Mouse (Mus musculus) stomach, postnatal 0 days (tissue): ENCODE measurements around the gene Tinagl1. TPM values are rescaled to one million over a fixed set of nuclear protein-coding genes. Genes with fewer than 3 reads are reported as not detected.
A peak's percentile ranks its signal among the peaks of the same experiment; 100 is the strongest.

Source experiments
- ATAC-seq: fragments of 200-750 bp; cut with Nextera tagmentation; 2 replicates; pipeline ENCODE4 v1.8.0; 2017; ENCODE audit not compliant: low FRiP score, low TSS enrichment
- DNase-seq: peaks from one replicate; pipeline ENCODE4 v3.0.0-alpha.2; 2016; ENCODE audit warnings: low spot score
- H3K27ac ChIP-seq: fragments of 300-500 bp; sonication (generic); replicated peaks from 2 replicates; pipeline ENCODE4 v1.5.1; 2014; ENCODE audit warnings: mild to moderate bottlenecking, control low read depth
- H3K27me3 ChIP-seq: fragments of 300-500 bp; sonication (generic); 2 replicates; pipeline ENCODE4 v1.6.1; 2014; ENCODE audit warnings: low read length; ENCODE audit not compliant: control insufficient read depth, insufficient read depth
- H3K36me3 ChIP-seq: fragments of 300-500 bp; sonication (generic); 2 replicates; pipeline ENCODE4 v1.6.1; 2014; ENCODE audit warnings: low read length, mixed read lengths; ENCODE audit not compliant: control insufficient read depth, insufficient read depth
- H3K4me1 ChIP-seq: fragments of 300-500 bp; sonication (generic); replicated peaks from 2 replicates; pipeline ENCODE4 v1.6.1; 2014; ENCODE audit warnings: antibody characterized with exemption; ENCODE audit not compliant: control insufficient read depth, insufficient read depth
- H3K4me2 ChIP-seq: fragments of 300-500 bp; sonication (generic); replicated peaks from 2 replicates; pipeline ENCODE4 v1.6.1; 2014; ENCODE audit warnings: low read depth, mild to moderate bottlenecking, control low read depth, moderate library complexity
- H3K4me3 ChIP-seq: fragments of 300-500 bp; sonication (generic); 2 replicates; pipeline ENCODE4 v1.5.1; 2014; ENCODE audit warnings: low read depth, low read length, control low read depth
- H3K9ac ChIP-seq: fragments of 300-500 bp; sonication (generic); 2 replicates; pipeline ENCODE4 v1.6.1; 2014; ENCODE audit warnings: mild to moderate bottlenecking, low read length, control low read depth, mixed read lengths
- H3K9me3 ChIP-seq: fragments of 300-500 bp; sonication (generic); 2 replicates; pipeline ENCODE4 v1.6.1; 2016; ENCODE audit warnings: low read length; ENCODE audit not compliant: control insufficient read depth
- CTCF ChIP-seq: IDR thresholded peaks from 2 replicates; pipeline ENCODE4 v1.5.1; 2016; ENCODE audit warnings: antibody characterized with exemption, low read depth, mild to moderate bottlenecking, moderate library complexity
- EP300 ChIP-seq: optimal IDR thresholded peaks from 2 replicates; pipeline ENCODE3; 2016; ENCODE audit warnings: antibody characterized with exemption
- WGBS: fragments of 180-500 bp; shearing (Covaris S2); extraction: QIAGEN DNeasy Blood & Tissue Kit; methylation state at CpG from one replicate; pipeline ENCODE4 v1.1.7; 2014; 5-methylcytosine and 5-hydroxymethylcytosine counted together
- polyA plus RNA-seq: library from polyadenylated mRNA; unstranded; fragments of >200 nt; fragmentation: Nextera tagmentation; extraction: Ambion mirVana; gene quantifications from 2 replicates; pipeline ENCODE4 v1.2.1, GENCODE M21; 2015

Tinagl1 gene
- polyA plus RNA-seq, 1 experiment from 2014 or later = 131 TPM

DNA sequence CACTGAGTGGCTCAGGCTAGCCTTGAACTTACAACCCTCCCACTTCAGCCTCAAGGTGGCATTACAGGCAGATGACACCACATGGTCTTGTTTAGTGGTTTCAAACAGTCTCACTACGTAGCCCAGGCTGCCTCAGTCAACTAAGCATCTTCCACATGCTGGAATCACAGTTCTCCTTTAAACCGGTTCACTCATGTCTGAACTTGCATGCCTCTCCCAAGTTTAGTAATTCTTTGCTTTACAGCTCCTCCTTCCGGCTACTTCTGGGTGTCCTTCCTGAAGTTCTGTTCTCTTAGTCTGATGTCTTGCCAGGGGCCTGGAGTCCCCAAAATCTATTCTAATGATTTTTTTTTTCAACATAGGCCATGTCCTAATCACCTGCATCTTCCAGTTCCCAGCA, 20.7 kb downstream of the Tinagl1 start:
- no peaks in the 10 kb centered on the region for H3K9me3 ChIP-seq
- H3K4me3 ChIP-seq = no peak overlapping the region
- H3K4me1 ChIP-seq = no peaks in the 10 kb centered on the region
- DNase-seq (no peak), ATAC-seq (no peak)
- no peak overlapping the region for H3K27ac ChIP-seq
- no peak overlapping the region for H3K9ac ChIP-seq
- TF ChIP-seq EP300 (no peak), CTCF (peak; percentile 29)
- 57% methylated on average over 3 of the region's 3 CpGs for WGBS
- no peak overlapping the region for H3K4me2 ChIP-seq
- H3K36me3 ChIP-seq = no peaks in the 10 kb centered on the region
- no peaks in the 10 kb centered on the region for H3K27me3 ChIP-seq

- Histone ChIP-seq H3K4me1 (no peaks in the 10 kb centered on the region), H3K4me2 (no peak overlapping the region), H3K9ac (no peak overlapping the region), H3K4me3 (no peak overlapping the region), H3K36me3 (no peaks in the 10 kb centered on the region), H3K9me3 (no peaks in the 10 kb centered on the region), H3K27ac (no peak overlapping the region), H3K27me3 (no peaks in the 10 kb centered on the region)
- no peak for DNase-seq
- no peak for ATAC-seq
- 65% methylated on average over 10 of the region's 10 CpGs for WGBS
- TF ChIP-seq CTCF (no peak), EP300 (no peak)
Measured at GRCm38 (mm10) chr4:130148405-130148804, 26.5 kb downstream of the Tinagl1 start.

DNA sequence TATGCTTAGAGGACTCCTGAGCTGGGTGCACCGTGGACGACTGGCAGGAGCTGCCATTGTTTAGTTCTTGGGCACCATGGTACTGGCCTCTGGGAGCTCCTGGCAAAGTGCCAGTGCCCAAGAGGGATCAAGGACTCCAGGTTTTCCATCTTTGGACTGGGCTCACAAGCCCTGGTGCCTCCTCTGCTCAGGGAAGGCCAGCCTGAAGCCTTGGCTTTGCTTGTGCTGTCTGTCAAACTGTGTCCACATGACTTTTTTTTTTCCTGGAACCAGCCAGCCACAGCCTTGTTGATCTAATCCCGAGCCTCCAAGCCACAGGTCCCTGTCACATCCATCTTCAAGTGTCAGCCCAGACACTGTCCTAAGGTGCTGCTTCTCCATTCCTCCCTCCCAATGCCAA, 33.1 kb downstream of the Tinagl1 start:
- no peak overlapping the region for H3K4me2 ChIP-seq
- peaks cover 9% of the 10 kb centered on the region; the same call in 1 of the 2 replicates for H3K27me3 ChIP-seq
- TF ChIP-seq CTCF = no peak
- TF ChIP-seq EP300 = no peak
- no peaks in the 10 kb centered on the region for H3K36me3 ChIP-seq
- no peak for DNase-seq
- 0 out of 2 replicates have a peak, but pooled peaks cover 4% of the 10 kb centered on the region for H3K4me1 ChIP-seq
- H3K4me3 ChIP-seq = no peak overlapping the region
- no peaks in the 10 kb centered on the region for H3K9me3 ChIP-seq
- H3K27ac ChIP-seq = no peak overlapping the region
- no peak for ATAC-seq
- H3K9ac ChIP-seq = no peak overlapping the region
- WGBS = 38% methylated on average over 3 of the region's 3 CpGs

DNA sequence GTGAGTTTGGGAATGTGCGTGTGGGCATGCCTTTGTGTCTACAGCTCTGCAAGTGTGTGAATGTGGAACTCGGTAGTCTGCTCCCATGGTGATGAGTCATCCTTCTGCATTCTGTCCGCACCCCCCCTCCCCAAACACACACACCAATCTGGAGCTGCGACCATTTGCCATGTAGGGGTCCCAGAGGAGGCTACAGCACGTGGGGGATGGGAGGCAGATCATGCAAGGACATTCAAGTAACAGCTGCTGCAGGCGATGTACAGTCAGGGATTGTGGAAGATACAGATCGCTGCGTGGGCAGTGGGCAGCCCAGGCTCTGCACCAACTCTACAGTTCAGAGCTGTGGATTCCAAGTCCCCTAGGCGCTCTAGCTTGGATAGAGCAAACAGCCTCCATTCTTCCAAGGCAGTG, 33.9 kb downstream of the Tinagl1 start:
- no peak overlapping the region for H3K9ac ChIP-seq
- 35% methylated on average over 9 of the region's 9 CpGs for WGBS
- no peak overlapping the region for H3K4me3 ChIP-seq
- TF ChIP-seq CTCF = no peak
- TF ChIP-seq EP300 = no peak
- no peaks in the 10 kb centered on the region for H3K36me3 ChIP-seq
- 0 out of 2 replicates have a peak, but pooled peaks cover 4% of the 10 kb centered on the region for H3K4me1 ChIP-seq
- H3K27ac ChIP-seq = no peak overlapping the region
- DNase-seq = no peak
- H3K4me2 ChIP-seq = no peak overlapping the region
- H3K9me3 ChIP-seq = no peaks in the 10 kb centered on the region
- H3K27me3 ChIP-seq = peaks cover 9% of the 10 kb centered on the region; the same call in 1 of the 2 replicates
- ATAC-seq = no peak; the same call in 1 of the 2 replicates

DNA sequence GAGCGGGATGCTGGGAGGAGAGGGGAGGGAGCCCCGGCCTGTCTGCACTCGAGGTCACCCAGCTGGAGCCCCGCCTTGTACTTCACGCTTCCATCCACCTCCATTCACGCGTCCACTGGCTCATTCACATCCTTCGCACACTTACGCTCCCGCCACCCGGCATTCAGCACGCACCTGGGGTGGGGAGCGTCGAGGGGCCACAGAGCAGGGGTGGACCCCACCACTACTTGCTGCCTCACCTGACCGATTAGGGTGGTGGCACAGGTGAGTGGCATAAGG, 35.8 kb downstream of the Tinagl1 start, which contains the start of gene Hcrtr1:
Gene Hcrtr1 (minus strand): TSS at position 146 of the 279 bp plus-strand sequence.
- Histone ChIP-seq H3K27me3 (peaks cover 9% of the 10 kb centered on the region; the same call in 1 of the 2 replicates), H3K36me3 (no peaks in the 10 kb centered on the region), H3K4me1 (0 out of 2 replicates have a peak, but pooled peaks cover 4% of the 10 kb centered on the region), H3K9ac (peak within 1 kb of the TSS; percentile 41), H3K27ac (no peak within 1 kb of the TSS), H3K4me3 (peak within 1 kb of the TSS; percentile 32), H3K4me2 (peak within 1 kb of the TSS; percentile 56), H3K9me3 (no peaks in the 10 kb centered on the region)
- TF ChIP-seq CTCF = no peak
- TF ChIP-seq EP300 = no peak
- no peak for ATAC-seq
- no peak for DNase-seq
- 2% methylated on average over 14 of the region's 15 CpGs for WGBS

- Histone ChIP-seq H3K27me3 (peaks cover 9% of the 10 kb centered on the region; the same call in 1 of the 2 replicates), H3K27ac (no peak overlapping the region), H3K4me3 (peak overlapping the region; percentile 32), H3K9ac (peak overlapping the region; percentile 41), H3K9me3 (no peaks in the 10 kb centered on the region), H3K36me3 (no peaks in the 10 kb centered on the region), H3K4me1 (0 out of 2 replicates have a peak, but pooled peaks cover 4% of the 10 kb centered on the region), H3K4me2 (peak overlapping the region; percentile 56)
- ATAC-seq = peak; percentile 63
- TF ChIP-seq CTCF = peak; percentile 93
- TF ChIP-seq EP300 = no peak
- WGBS = under 1% methylated on average over 57 of the region's 57 CpGs
- DNase-seq = peak; percentile 86
Measured at GRCm38 (mm10) chr4:130138441-130139213, 36.3 kb downstream of the Tinagl1 start.
